Mouse (Mus musculus) G1E (cell line): ENCODE results near the gene Klhl5. TPM values are rescaled to one million over a fixed set of nuclear protein-coding genes. Genes with fewer than 3 reads are reported as not detected.

ENCODE experiments used
- ATAC-seq: 2 replicates; pipeline ENCODE4 v1.8.0; 2016; ENCODE audit warnings: mild to moderate bottlenecking; ENCODE audit not compliant: insufficient number of reproducible peaks, poor library complexity, low FRiP score, severe bottlenecking; ENCODE audit errors: extremely low read depth
- DNase-seq: peaks from one replicate; pipeline ENCODE4 v3.0.0; 2012; ENCODE audit warnings: low spot score
- H3K27me3 ChIP-seq: 2 replicates; pipeline ENCODE4 v1.6.1; 2012; ENCODE audit warnings: mild to moderate bottlenecking, low read length, inconsistent platforms; ENCODE audit not compliant: insufficient read depth
- H3K36me3 ChIP-seq: replicated peaks from 2 replicates; pipeline ENCODE3; 2012; ENCODE audit warnings: mild to moderate bottlenecking, inconsistent platforms
- H3K4me1 ChIP-seq: 2 replicates; pipeline ENCODE4 v1.6.1; 2012; ENCODE audit warnings: low read depth, low read length, inconsistent platforms, mixed read lengths; ENCODE audit not compliant: insufficient read depth
- H3K4me3 ChIP-seq: 2 replicates; pipeline ENCODE4 v1.5.1; 2012; ENCODE audit warnings: low read depth, mild to moderate bottlenecking, inconsistent platforms, low read length, moderate library complexity, mixed read lengths
- H3K9me3 ChIP-seq: replicated peaks from 2 replicates; pipeline ENCODE4 v1.6.1; 2012; ENCODE audit warnings: inconsistent platforms
- CTCF ChIP-seq: IDR thresholded peaks from 2 replicates; pipeline ENCODE4 v1.5.1; 2012; ENCODE audit warnings: low read depth, low read length, inconsistent platforms, mixed read lengths
- GATA1 ChIP-seq: IDR thresholded peaks from 2 replicates; pipeline ENCODE4 v1.6.1; 2012; ENCODE audit warnings: borderline replicate concordance, low read length, inconsistent platforms, mixed read lengths
- GATA2 ChIP-seq: IDR thresholded peaks from 2 replicates; pipeline ENCODE4 v1.6.1; 2012; ENCODE audit warnings: low read depth, low read length, inconsistent platforms, borderline replicate concordance
- POLR2AphosphoS5 ChIP-seq: IDR thresholded peaks from 2 replicates; pipeline ENCODE4 v1.6.1; 2012; ENCODE audit warnings: low read depth, low read length, inconsistent platforms; ENCODE audit not compliant: insufficient replicate concordance
- TAL1 ChIP-seq: conservative IDR thresholded peaks from 2 replicates; pipeline ENCODE4 v1.6.1; 2012; ENCODE audit warnings: low read depth, low read length, inconsistent platforms, mixed read lengths
- polyA plus RNA-seq: library from polyadenylated mRNA; stranded (reverse); fragments of >175 nt; gene quantifications from 2 replicates; pipeline ENCODE4 v1.2.3, GENCODE M21; 2012
- total RNA-seq, 2 experiments: library from RNA; stranded (forward) in 1 of 2; stranded (reverse) in 1 of 2; fragments of 200-1000 nt in 1 of 2; fragments of >200 nt in 1 of 2; fragmentation: Nextera tagmentation in 1 of 2; gene quantifications; 2 replicates each; pipeline ENCODE4 v1.2.3; 2014 to 2017

Klhl5 gene
- total and polyA plus RNA-seq, 3 experiments = 0.07 to 4.7 (median 0.49) TPM

- no peak for ATAC-seq
- Histone ChIP-seq H3K36me3 (no peaks in the 10 kb centered on the region), H3K4me3 (no peak overlapping the region), H3K27me3 (0 out of 2 replicates have a peak, but pooled peaks cover 3% of the 10 kb centered on the region), H3K9me3 (no peaks in the 10 kb centered on the region), H3K4me1 (no peaks in the 10 kb centered on the region)
- no peak for DNase-seq
- TF ChIP-seq TAL1 (no peak), CTCF (no peak), GATA1 (no peak), POLR2AphosphoS5 (no peak), GATA2 (no peak)
Observed at GRCm38 (mm10) chr5:65069872-65070271, 37.5 kb upstream of the Klhl5 start.

- H3K9me3 ChIP-seq = no peaks in the 10 kb centered on the region
- TF ChIP-seq GATA2 = no peak
- TF ChIP-seq TAL1 = no peak
- no peak for TF ChIP-seq GATA1
- TF ChIP-seq POLR2AphosphoS5 = no peak
- no peak for TF ChIP-seq CTCF
- DNase-seq = no peak
- no peaks in the 10 kb centered on the region for H3K4me1 ChIP-seq
- ATAC-seq = no peak
- H3K27me3 ChIP-seq = 0 out of 2 replicates have a peak, but pooled peaks cover 3% of the 10 kb centered on the region
- no peak overlapping the region for H3K4me3 ChIP-seq
- no peaks in the 10 kb centered on the region for H3K36me3 ChIP-seq
Observed at GRCm38 (mm10) chr5:65071689-65072118, 35.6 kb upstream of the Klhl5 start.

- Histone ChIP-seq H3K27me3 (0 out of 2 replicates have a peak, but pooled peaks cover 3% of the 10 kb centered on the region), H3K9me3 (no peaks in the 10 kb centered on the region), H3K4me3 (no peak overlapping the region), H3K4me1 (peaks cover 3% of the 10 kb centered on the region; the same call in 1 of the 2 replicates), H3K36me3 (no peaks in the 10 kb centered on the region)
- TF ChIP-seq CTCF (no peak), GATA2 (no peak), GATA1 (no peak), POLR2AphosphoS5 (no peak), TAL1 (no peak)
- no peak for DNase-seq
- no peak for ATAC-seq
Observed at GRCm38 (mm10) chr5:65073247-65073646, 34.1 kb upstream of the Klhl5 start.

DNA sequence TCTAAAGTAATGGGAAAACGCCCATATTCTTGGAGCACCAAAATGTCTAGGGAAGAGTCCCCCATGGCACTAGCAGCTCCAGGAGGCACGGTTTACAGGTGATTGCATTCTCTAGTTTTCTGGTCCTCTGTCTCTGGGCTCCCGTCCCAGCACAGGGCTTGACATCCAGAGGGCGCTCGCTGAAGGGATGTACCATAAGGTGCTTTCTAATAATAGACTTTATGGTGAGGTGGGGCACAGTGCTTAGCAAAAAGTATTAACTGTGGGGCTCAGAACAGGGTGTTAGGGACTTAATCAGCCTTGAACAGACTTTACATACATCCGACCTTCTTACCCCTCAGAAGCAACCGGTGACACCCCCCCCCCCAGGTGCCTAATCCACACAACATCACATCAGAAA lies 32.6 kb upstream of the Klhl5 start:
- Histone ChIP-seq H3K4me1 (peaks cover 3% of the 10 kb centered on the region; the same call in 1 of the 2 replicates), H3K9me3 (no peaks in the 10 kb centered on the region), H3K27me3 (no peaks in the 10 kb centered on the region), H3K4me3 (no peak overlapping the region), H3K36me3 (no peaks in the 10 kb centered on the region)
- no peak for ATAC-seq
- TF ChIP-seq GATA2 (no peak), GATA1 (no peak), POLR2AphosphoS5 (no peak)
- no peak for DNase-seq

GRCm38 (mm10) chr5:65076087-65076486 lies 31.3 kb upstream of the Klhl5 start:
- no peaks in the 10 kb centered on the region for H3K9me3 ChIP-seq
- TF ChIP-seq GATA2 = no peak
- DNase-seq = no peak
- H3K27me3 ChIP-seq = no peaks in the 10 kb centered on the region
- H3K4me1 ChIP-seq = peaks cover 3% of the 10 kb centered on the region; the same call in 1 of the 2 replicates
- no peaks in the 10 kb centered on the region for H3K36me3 ChIP-seq
- H3K4me3 ChIP-seq = no peak overlapping the region
- ATAC-seq = no peak

- Histone ChIP-seq H3K4me3 (no peak overlapping the region), H3K36me3 (no peaks in the 10 kb centered on the region), H3K4me1 (peaks cover 3% of the 10 kb centered on the region; the same call in 1 of the 2 replicates), H3K27me3 (no peaks in the 10 kb centered on the region), H3K9me3 (no peaks in the 10 kb centered on the region)
- TF ChIP-seq TAL1 (no peak), POLR2AphosphoS5 (no peak), GATA1 (no peak), CTCF (no peak), GATA2 (no peak)
- ATAC-seq (no peak), DNase-seq (no peak)
Observed at GRCm38 (mm10) chr5:65076748-65077147, 30.6 kb upstream of the Klhl5 start.

DNA sequence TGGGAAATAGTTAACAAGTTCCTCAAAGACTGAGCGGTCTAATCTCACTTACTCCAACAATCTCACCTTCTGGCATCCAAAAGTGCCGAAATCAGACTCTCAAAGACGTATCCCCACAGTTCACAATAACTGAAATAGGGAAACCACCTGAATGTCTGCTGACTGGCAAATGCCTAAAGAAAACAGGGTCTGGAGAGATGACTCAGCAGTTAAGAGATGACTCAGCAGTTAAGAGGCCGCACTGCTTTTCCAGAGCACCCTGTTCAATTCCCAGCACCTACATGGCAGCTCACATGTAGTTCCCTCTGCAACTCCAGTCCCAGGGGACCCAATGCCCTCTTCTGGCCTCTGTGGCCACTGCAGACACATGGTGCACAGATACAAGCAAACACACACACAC lies 29.3 kb upstream of the Klhl5 start:
- ATAC-seq (no peak), DNase-seq (no peak)
- no peak overlapping the region for H3K4me3 ChIP-seq
- TF ChIP-seq CTCF = no peak
- TF ChIP-seq TAL1 = no peak
- no peak for TF ChIP-seq GATA1
- TF ChIP-seq GATA2 = no peak
- no peak for TF ChIP-seq POLR2AphosphoS5
- no peaks in the 10 kb centered on the region for H3K9me3 ChIP-seq
- no peaks in the 10 kb centered on the region for H3K36me3 ChIP-seq
- H3K27me3 ChIP-seq = no peaks in the 10 kb centered on the region
- peaks cover 3% of the 10 kb centered on the region; the same call in 1 of the 2 replicates for H3K4me1 ChIP-seq
